Mouse (Mus musculus) liver, adult 2 months (tissue): ENCODE results near the gene Pik3c2b.

Experiments used
- CTCF ChIP-seq: fragments of 200-500 bp; IDR thresholded peaks from 2 replicates; pipeline ENCODE4 v1.5.1; 2011; ENCODE audit warnings: low read depth, low read length, control low read depth
- POLR2A ChIP-seq: fragments of 200-500 bp; IDR thresholded peaks from 2 replicates; pipeline ENCODE4 v1.6.1; 2011; ENCODE audit warnings: low read length, control low read depth; ENCODE audit not compliant: insufficient read depth; ENCODE audit errors: extremely low read depth

GRCm38 (mm10) chr1:133020137-133020894 is 25.2 kb upstream of the Pik3c2b start:
- TF ChIP-seq POLR2A (no peak), CTCF (no peak)
